Mouse (Mus musculus): ENCODE measurements around the gene Eif5a2.

- TF ChIP-seq CTCF (IDR thresholded peaks at IDR 0.05; ENCODE audit: borderline replicate concordance, insufficient read depth, low read length): no peak
- no peak for TF ChIP-seq POLR2A (IDR thresholded peaks at IDR 0.05; ENCODE audit: low read depth, low read length)
Observed at GRCm38 (mm10) chr3:28836796-28837371, 55.8 kb downstream of the Eif5a2 start.

All from embryonic fibroblast, embryonic 13.5 days (primary cell).